Mouse (Mus musculus) erythroblast, embryonic 14.5 days (primary cell): Measurements from ENCODE around the gene Slamf9. TPM values are rescaled to one million over a fixed set of nuclear protein-coding genes. Genes with fewer than 3 reads are reported as not detected.

ENCODE experiments used
- H3K27me3 ChIP-seq: 2 replicates; pipeline ENCODE4 v1.6.1; 2012; ENCODE audit warnings: inconsistent platforms; ENCODE audit not compliant: control insufficient read depth
- H3K36me3 ChIP-seq: 2 replicates; pipeline ENCODE4 v1.6.1; 2012; ENCODE audit warnings: mild to moderate bottlenecking, inconsistent platforms; ENCODE audit not compliant: control insufficient read depth
- H3K4me1 ChIP-seq: 2 replicates; pipeline ENCODE4 v1.6.1; 2012; ENCODE audit warnings: inconsistent platforms; ENCODE audit not compliant: control insufficient read depth
- H3K4me3 ChIP-seq: replicated peaks from 2 replicates; pipeline ENCODE3; 2012; ENCODE audit warnings: moderate library complexity, mild to moderate bottlenecking, inconsistent platforms
- H3K9me3 ChIP-seq: 2 replicates; pipeline ENCODE4 v1.6.1; 2012; ENCODE audit warnings: low read length, inconsistent platforms, mixed read lengths; ENCODE audit not compliant: control insufficient read depth
- GATA1 ChIP-seq: IDR thresholded peaks from 2 replicates; pipeline ENCODE4 v1.6.1; 2012; ENCODE audit warnings: low read length, inconsistent platforms, mixed read lengths
- TAL1 ChIP-seq: IDR thresholded peaks from 3 replicates; pipeline ENCODE4 v1.6.1; 2012; ENCODE audit warnings: low read length, inconsistent platforms, mixed read lengths
- polyA plus RNA-seq: library from polyadenylated mRNA; stranded (reverse); fragments of >175 nt; gene quantifications from 2 replicates; pipeline ENCODE4 v1.2.3, GENCODE M21; 2012

Slamf9 gene
- polyA plus RNA-seq, 1 experiment: not detected

GRCm38 (mm10) chr1:172472909-172473308, 2.2 kb upstream of the Slamf9 start:
- H3K9me3 ChIP-seq: no peaks in the 10 kb centered on the region
- no peaks in the 10 kb centered on the region for H3K36me3 ChIP-seq
- H3K4me1 ChIP-seq: no peaks in the 10 kb centered on the region
- no peaks in the 10 kb centered on the region for H3K27me3 ChIP-seq
- TF ChIP-seq GATA1 (no peak), TAL1 (no peak)
- H3K4me3 ChIP-seq: no peak overlapping the region

GRCm38 (mm10) chr1:172474196-172474595, 962 bp upstream of the Slamf9 start:
- H3K27me3 ChIP-seq: no peaks in the 10 kb centered on the region
- no peaks in the 10 kb centered on the region for H3K36me3 ChIP-seq
- no peaks in the 10 kb centered on the region for H3K9me3 ChIP-seq
- H3K4me1 ChIP-seq: no peaks in the 10 kb centered on the region
- TF ChIP-seq GATA1: no peak
- no peak for TF ChIP-seq TAL1
- H3K4me3 ChIP-seq: no peak overlapping the region

GRCm38 (mm10) chr1:172478020-172478419, 2.9 kb downstream of the Slamf9 start:
- H3K27me3 ChIP-seq: peaks cover 31% of the 10 kb centered on the region
- no peaks in the 10 kb centered on the region for H3K9me3 ChIP-seq
- no peak for TF ChIP-seq GATA1
- TF ChIP-seq TAL1: no peak
- H3K36me3 ChIP-seq: no peaks in the 10 kb centered on the region
- no peak overlapping the region for H3K4me3 ChIP-seq
- peaks cover 3% of the 10 kb centered on the region; the same call in 1 of the 2 replicates for H3K4me1 ChIP-seq

GRCm38 (mm10) chr1:172480376-172480775, 5.2 kb downstream of the Slamf9 start:
- H3K36me3 ChIP-seq: no peaks in the 10 kb centered on the region
- H3K27me3 ChIP-seq: peaks cover 32% of the 10 kb centered on the region

GRCm38 (mm10) chr1:172481111-172481510, 6.0 kb downstream of the Slamf9 start:
- no peak overlapping the region for H3K4me3 ChIP-seq
- no peaks in the 10 kb centered on the region for H3K36me3 ChIP-seq
- peaks cover 3% of the 10 kb centered on the region; the same call in 1 of the 2 replicates for H3K4me1 ChIP-seq
- H3K9me3 ChIP-seq: no peaks in the 10 kb centered on the region
- TF ChIP-seq TAL1 (no peak), GATA1 (no peak)
- peaks cover 32% of the 10 kb centered on the region for H3K27me3 ChIP-seq

More at GRCm38 (mm10) chr1:172480376-172480775, 5.2 kb downstream of the Slamf9 start:
- no peak for TF ChIP-seq GATA1
- no peak for TF ChIP-seq TAL1
- Histone ChIP-seq H3K4me1 (peaks cover 3% of the 10 kb centered on the region; the same call in 1 of the 2 replicates), H3K4me3 (no peak overlapping the region), H3K9me3 (no peaks in the 10 kb centered on the region)

GRCm38 (mm10) chr1:172481540-172482280, 6.6 kb downstream of the Slamf9 start, which contains the start of gene Igsf9:
TSS of gene Igsf9 (plus strand) at chr1:172481788.
- Histone ChIP-seq H3K4me1 (peaks cover 3% of the 10 kb centered on the region; the same call in 1 of the 2 replicates), H3K4me3 (peak within 1 kb of the TSS; percentile 35), H3K27me3 (peaks cover 32% of the 10 kb centered on the region), H3K36me3 (no peaks in the 10 kb centered on the region), H3K9me3 (no peaks in the 10 kb centered on the region)
- TF ChIP-seq TAL1 (no peak), GATA1 (no peak)

GRCm38 (mm10) chr1:172482518-172483360, 7.6 kb downstream of the Slamf9 start:
- peaks cover 3% of the 10 kb centered on the region; the same call in 1 of the 2 replicates for H3K4me1 ChIP-seq
- H3K36me3 ChIP-seq: no peaks in the 10 kb centered on the region
- H3K4me3 ChIP-seq: no peak overlapping the region
- peaks cover 32% of the 10 kb centered on the region for H3K27me3 ChIP-seq
- TF ChIP-seq GATA1: no peak
- TF ChIP-seq TAL1: no peak
- H3K9me3 ChIP-seq: no peaks in the 10 kb centered on the region

- Histone ChIP-seq H3K9me3 (no peaks in the 10 kb centered on the region), H3K36me3 (no peaks in the 10 kb centered on the region), H3K4me3 (no peak overlapping the region), H3K4me1 (peaks cover 3% of the 10 kb centered on the region; the same call in 1 of the 2 replicates), H3K27me3 (peaks cover 32% of the 10 kb centered on the region)
- no peak for TF ChIP-seq TAL1
- no peak for TF ChIP-seq GATA1
These were observed 8.2 kb downstream of the Slamf9 start for GRCm38 (mm10) chr1:172483361-172483660.

- Histone ChIP-seq H3K9me3 (no peaks in the 10 kb centered on the region), H3K4me1 (peaks cover 3% of the 10 kb centered on the region; the same call in 1 of the 2 replicates), H3K4me3 (no peak overlapping the region), H3K27me3 (peaks cover 32% of the 10 kb centered on the region), H3K36me3 (no peaks in the 10 kb centered on the region)
- TF ChIP-seq GATA1: no peak
These were observed 9.1 kb downstream of the Slamf9 start for GRCm38 (mm10) chr1:172484236-172484635.
